Mouse (Mus musculus) adrenal gland, postnatal 14 days (tissue): ENCODE measurements at regions not wholly inside any gene's neighbourhood (a gene's known extent, or its start where the extent isn't known, plus 50 kb on each side); places are given as distances from the start of the nearest gene placed in this dataset.
A peak's percentile ranks its signal among the peaks of the same experiment; 100 is the strongest.
"Not testable (repeated sequence)": the region's sequence is repeated elsewhere in the genome, so short reads cannot be mapped to it uniquely, and the experiment has no call there.

Experiments used
- DNase-seq: peaks from one replicate; pipeline ENCODE4 v3.0.0; 2021; ENCODE audit warnings: mixed read lengths

- not testable (repeated sequence) for DNase-seq
Measured at GRCm38 (mm10) chr16:21102033-21102432, 51.8 kb downstream of the Teddm3 start.

DNA sequence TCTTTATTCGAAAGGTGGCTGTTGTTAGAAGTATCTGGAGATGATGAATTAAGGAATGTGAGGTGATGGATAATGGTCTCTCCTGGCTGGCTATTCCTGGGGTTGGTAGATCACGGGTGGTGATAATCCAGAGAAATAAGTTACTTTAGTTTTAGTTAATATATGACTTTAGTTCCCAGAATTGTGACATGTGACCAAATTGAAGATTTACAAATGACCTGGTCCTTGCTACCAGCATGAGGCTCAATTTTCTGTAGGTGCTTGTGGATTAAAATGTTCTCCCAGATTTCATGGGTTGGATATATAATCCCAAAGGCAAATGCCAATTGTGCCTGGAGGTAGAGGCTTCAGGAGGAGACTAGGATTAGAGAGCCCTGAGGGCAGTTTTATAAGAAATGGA lies 53.7 kb downstream of the Teddm3 start:
- not testable (repeated sequence) for DNase-seq

DNA sequence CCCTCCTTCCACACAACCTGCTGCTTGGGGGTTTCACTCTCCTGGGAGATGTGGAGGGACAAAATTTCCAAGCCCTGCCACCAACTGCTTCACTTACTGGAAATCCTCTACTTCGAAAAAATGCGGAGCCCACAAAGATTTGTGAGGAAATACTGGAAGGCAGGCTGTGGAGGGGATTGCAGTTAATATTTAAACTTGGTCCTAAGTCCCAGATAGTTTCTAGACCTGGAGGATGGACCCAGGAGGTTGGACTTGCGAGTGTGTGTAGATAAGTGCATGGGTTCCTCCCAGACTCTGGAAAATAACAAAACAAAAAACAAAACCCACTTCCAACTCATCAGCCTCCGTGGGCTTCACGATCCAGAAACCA lies 79.0 kb downstream of the Teddm3 start:
- DNase-seq = no peak

DNA sequence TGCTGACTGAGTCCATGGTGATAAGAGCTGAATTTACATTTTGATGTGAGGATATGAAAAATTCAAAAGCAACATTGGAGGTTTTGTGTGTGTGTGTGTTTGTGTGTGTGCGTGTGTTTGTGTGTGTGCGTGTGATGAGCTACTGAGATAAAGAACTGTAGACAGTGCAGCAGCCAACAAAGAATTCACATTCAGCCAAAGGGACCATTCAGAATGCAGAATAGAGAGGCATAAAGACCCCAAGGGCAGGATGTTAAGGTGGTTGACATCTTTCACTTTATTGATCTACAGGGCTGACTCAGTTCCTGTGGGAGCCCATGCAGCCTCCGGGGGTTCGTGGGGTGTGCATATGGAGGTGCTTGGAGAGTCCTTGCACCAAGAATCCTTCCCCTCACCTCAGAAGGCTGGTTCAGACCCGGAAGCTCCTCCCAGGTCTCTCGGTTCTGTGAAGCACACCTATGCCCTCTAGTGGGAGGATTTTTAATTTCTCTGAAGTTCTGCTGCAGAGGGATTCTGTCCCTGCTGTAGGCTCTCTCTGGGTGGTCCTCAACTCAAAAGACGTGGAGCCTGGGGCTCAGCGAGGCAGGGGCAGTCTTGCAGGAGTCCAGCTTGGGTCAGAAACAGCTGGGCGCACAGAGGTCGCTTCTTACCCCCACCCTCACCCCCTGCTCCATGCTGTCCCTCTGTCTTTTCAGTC lies 79.6 kb downstream of the Teddm3 start:
- DNase-seq = not testable (repeated sequence)

- DNase-seq = peak; percentile 35
Measured at GRCm38 (mm10) chr16:21060211-21060610, 93.6 kb downstream of the Teddm3 start.

GRCm38 (mm10) chr16:21054772-21055171 lies 99.0 kb downstream of the Teddm3 start:
- no peak for DNase-seq

DNA sequence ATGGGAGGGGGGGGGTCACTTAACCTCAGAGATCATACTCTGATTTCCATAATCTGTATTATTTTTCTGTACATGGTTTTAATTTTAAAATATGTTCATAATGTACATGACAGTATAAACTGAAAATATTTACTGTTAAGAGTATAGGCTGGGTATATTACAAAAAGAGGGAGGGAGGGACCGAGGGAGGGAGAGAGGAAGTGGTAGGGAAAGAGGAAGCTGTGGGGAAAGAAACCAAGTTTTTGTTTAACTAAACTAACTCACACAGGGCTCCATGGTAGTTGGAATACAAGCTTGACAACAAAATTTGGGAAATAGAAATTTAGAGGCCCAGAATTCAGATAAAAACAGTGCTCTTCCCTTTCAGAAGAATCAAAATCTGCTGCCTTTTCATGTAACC lies 131.7 kb downstream of the Teddm3 start:
- DNase-seq = not testable (repeated sequence)

DNA sequence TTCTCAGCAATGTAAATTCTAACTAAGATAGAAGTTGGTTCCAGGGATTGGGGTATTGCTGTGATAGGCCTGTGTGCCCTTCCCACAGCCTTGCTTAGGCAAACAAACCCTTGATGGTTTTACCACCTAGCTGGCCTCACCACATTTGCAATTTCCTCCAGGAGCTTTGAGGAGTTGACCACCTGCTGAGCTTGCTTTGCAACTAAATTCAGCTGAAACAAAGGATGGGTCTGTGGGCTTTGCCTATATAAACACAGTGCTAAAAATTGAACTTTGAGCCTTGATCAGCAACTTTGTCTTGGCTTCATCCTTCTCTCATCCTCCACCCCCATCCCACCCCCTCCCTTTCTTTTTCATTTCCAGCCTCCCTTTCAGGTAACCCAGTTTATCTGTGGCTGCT lies 148.9 kb downstream of the Teddm3 start:
- no peak for DNase-seq

GRCm38 (mm10) chr16:21001126-21001525 lies 152.7 kb downstream of the Teddm3 start:
- DNase-seq = no peak

GRCm38 (mm10) chr16:20990524-20990923 lies 163.3 kb downstream of the Teddm3 start:
- no peak for DNase-seq

GRCm38 (mm10) chr16:20975406-20975805 lies 178.4 kb downstream of the Teddm3 start:
- DNase-seq = peak; percentile 4

DNA sequence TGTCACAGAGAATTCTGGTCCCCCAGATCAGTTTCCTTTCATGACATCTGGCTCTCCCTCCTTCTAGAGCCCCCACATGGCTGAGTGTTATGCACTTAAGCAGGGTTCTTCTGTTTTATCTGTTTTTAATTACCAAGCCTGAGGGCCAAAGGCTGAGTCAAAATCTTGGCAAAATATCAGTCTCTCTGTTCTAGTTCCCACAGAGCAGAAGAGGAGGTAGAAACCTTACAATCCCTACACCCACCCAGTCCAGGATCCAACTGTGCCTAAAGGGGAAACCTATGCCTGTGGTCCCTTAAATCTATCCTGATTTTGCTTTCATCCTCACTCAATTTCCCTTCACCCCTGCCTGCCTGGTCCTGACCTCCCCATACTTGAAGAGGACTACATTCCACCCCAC lies 181.4 kb downstream of the Teddm3 start:
- no peak for DNase-seq

- no peak for DNase-seq
Measured at GRCm38 (mm10) chr16:20958905-20959304, 194.9 kb downstream of the Teddm3 start.

DNA sequence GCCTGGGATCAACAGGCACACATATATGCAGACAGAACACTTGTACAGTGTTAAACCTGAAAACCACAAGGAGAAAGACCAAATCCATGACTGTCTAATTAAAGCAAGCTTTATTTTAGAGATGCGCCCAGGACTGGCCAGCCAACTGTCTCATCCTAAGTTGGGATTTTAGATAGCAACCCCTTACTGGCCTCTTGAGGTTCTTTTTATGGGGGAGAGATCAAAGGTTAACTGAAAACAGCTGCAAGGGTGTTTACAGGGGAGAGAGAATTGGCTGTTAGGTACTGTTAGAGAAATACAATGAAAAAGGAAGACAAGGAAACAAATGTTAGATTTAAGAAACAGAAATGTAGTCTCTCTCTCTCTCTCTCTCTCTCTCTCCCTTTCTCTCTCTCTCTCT lies 202.4 kb upstream of the Thpo start:
- DNase-seq = no peak

DNA sequence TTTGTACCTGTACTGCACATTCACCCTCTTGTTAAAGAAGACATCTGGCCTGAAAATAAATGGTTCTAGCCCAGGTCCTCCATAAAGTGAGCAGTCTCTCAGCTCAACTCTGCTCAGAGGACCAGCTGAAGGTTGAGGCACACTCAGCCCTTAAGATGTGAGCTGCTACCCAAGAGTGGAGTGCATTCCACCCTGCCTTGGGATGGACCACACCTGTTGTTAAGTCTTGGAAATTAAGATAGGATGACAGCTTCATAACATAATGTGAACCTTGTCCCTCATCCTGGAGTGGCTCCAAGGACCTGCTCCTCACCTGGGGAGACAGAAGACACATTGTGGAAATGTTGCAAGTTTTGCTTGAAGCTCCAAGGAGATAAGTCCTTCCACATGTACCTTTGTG lies 200.5 kb upstream of the Thpo start:
- not testable (repeated sequence) for DNase-seq

DNA sequence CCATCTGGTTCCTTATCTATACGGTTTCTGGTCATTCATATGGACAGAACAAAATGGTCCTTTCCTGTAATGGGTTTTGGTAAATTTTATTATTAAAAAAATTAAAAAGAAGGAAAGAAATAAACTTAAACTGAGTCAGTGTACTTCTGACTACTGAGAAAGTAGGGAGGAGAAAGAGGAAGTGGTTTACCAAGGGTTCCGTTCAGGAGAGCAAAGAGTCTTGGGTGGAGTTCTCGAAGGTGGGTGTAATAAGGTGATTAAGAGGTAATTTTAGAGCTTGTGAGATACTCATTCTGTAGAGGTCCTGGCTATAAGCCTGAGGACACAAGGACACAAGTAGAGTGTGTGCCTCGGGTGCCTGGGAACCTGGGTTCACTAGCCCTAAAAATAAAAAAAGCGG lies 195.7 kb upstream of the Thpo start:
- not testable (repeated sequence) for DNase-seq

DNA sequence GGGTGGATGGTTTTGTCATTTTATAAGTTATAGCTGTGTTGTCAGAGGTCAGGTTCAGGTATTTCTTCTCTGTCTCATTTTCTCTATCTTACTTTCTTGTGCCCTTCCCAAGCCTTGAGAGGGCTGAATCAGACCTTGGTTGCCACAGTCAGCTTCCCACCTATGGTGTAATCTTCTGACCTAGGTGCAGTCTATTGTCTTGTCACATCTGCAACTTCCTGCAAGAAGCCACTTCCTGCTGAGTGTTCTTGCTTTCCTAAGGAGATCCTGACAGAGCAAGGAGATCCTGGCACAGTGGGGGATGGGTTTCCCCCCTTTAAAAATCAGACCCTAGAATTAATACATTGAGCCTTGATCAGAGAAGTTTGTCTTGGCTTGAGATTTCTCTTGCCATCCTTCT lies 191.5 kb upstream of the Thpo start:
- DNase-seq = not testable (repeated sequence)

DNA sequence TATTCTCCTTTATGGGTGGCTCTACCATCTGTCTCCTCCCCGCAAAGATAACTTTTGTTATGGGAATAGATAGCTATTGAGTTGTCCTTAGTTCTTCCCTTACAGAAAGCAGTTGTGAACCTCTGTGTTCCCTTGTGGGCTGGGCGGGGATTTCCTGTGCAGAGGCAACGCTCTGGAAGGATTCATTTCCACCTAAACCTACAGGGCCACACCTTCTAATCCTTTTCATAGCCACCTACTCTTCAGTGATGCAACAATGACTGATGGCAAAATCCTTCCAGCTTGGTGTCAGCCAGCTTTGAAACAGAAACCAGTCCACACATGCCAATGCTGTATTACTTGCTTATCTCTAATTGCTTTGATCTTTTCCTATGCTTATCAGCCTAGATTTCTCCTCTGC lies 176.6 kb upstream of the Thpo start:
- DNase-seq = not testable (repeated sequence)

- DNase-seq = not testable (repeated sequence)
Measured at GRCm38 (mm10) chr16:20908467-20909351, 174.4 kb upstream of the Thpo start.

DNA sequence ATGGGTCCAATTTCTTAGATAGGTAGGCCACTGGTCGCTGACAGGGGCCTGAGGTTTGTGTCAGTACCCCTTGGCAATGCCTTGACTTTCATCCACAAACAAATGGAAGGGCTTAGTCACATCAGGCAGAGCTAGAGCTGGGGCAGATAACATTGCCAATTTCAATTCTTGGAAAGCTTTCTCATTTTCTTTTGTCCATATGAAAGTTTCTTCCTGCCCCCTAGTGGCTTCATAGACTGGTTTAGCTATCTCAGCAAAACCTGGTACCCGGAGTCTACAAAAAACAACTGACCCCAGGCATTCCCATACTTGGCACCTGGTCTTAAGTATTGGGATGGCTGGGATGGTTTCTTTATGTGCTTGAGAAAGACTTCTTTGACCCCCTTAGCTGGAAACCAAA lies 161.4 kb upstream of the Thpo start:
- peak; percentile 12 for DNase-seq

- DNase-seq = no peak
Measured at GRCm38 (mm10) chr16:20871726-20872125, 137.4 kb upstream of the Thpo start.

- no peak for DNase-seq
Measured at GRCm38 (mm10) chr16:20866771-20867170, 132.5 kb upstream of the Thpo start.

GRCm38 (mm10) chr16:20861256-20861655 lies 126.9 kb upstream of the Thpo start:
- DNase-seq = no peak

DNA sequence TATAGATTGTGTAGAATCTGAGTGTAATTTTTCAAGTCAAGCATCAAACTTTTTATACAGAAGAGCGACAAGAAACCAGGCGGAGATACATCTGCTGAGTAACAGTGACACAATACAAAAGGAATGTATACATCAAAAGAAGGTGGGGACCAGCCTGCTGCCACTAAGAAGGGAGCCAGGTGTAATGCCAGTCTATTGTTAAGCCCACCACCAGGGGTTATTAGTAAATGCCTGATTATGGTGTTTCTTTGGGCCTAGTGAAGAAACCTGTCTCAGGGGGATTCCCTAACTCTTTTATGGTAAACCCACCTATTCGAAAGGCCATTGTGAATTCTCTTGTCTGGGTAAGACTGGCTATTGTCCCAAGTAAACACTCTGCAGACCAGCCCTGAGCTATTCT lies 126.3 kb upstream of the Thpo start:
- DNase-seq = not testable (repeated sequence)
